Mouse (Mus musculus) cerebellum, postnatal 36 days (tissue): ENCODE data around the gene Kcnk15.
A peak's percentile ranks its signal among the peaks of the same experiment; 100 is the strongest.

Experiments used
- DNase-seq, 2 experiments: peaks; one replicate each; pipeline ENCODE4 v3.0.0; 2021 to 2022; ENCODE audit warnings: mixed read lengths in 2 of 2

Kcnk15 gene

DNA sequence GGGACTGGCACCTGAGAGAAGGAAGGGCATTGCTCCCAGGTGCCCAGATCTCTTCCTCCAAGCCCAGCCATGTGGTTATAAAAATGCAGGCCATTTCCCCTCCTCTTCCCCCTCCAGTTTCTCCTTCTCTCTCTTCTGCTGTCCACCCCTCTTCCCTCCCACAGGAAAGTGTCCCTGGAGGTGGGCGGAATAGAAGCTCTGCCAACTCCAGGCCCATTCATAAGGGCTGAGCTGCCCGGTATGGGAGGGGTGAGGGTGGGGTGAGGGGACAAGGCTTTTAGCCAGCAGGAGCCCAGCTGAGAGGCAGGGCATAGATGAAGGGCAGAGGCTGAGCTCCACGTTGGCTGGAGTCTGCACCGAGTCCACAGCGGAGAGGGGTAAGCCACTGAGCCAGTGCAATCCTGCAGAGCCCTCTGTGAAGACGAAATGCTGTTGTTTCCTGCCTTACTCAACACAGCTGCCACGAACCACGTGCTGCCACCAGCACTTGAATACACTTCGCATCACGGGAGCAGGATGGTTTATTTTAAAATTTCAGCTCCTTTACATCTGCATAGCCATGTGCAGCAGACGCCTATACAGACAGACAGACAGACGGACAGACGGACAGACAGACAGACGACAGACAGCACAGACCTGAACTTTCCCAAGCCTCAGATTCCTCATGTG is 23.5 kb downstream of the Kcnk15 start:
- DNase-seq = no peak

DNA sequence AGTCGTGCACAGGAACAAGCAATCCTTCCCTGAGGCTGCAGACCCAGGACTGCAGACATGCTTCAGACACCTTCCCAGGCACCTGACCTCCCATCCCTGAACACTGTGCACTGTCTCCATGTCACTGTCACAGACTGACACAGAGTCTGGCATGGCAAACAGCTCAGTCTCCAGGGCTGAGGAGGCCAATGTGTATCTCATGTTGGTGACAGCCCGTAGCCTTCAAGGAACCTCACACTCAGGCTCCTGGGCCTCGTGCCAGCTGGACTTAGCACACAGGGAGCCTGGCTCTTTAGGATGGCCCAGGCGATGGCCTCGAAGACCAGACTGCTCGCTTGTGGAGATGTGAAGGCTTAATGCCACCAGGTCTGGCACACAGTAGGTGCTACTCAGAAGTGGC is 27.4 kb downstream of the Kcnk15 start:
- DNase-seq = peak; percentile 80 to 83

DNA sequence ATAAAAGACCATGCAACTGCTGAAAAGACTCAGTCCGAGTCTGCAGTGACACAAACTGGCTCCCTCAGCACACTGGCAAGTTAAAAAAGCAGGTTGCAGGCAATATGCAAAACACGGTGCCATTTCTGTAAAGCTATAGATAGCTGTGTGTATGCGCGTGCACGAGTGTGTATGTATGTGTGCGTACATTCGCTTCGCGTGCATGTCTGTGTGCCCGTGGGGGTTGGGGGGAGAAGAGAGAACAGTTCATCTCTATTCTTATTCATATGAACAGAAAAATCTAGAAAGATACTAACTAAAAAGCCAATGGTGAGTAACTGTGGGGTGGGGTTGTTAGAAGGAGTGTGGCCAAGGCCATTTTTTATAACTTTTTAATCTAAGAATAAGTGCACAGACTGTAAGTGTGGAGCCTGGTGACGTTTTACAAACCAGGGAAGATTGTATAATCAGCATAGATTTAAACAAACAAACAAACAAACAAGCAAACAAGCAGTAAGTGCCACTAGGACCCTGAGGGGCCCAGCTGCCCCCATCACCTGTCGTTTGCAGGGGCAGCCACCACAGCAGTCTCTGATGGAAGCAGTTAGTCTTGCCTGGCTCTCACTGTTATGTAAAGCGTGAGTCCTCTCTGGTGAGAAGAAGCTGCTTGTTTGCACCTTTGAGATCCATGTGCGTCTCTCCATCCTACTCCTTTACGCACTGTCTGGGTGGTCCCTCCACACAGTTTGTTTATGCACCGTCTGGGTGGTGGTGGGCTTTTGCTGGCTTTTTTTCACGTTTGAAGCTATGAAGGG is 29.6 kb downstream of the Kcnk15 start:
- DNase-seq = no peak

DNA sequence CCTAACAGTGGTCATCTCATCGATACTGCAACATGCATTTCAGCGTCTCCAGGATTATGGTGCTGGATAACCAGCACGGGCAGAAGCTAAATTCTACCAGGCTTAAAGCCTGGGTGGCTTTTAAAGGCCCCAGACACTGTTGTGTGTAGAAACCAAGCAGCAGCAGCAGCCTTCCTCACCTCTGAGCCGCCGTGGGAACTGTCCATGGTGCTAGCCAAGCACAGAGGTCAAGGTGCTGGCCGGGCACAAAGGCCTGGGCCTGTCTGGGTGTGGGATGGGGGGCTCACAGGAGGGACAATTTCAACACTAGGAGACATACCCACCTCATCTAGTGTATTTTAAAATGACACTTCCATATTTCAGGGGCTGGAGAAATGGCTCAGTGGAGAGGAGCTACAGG is 36.0 kb downstream of the Kcnk15 start:
- no peak for DNase-seq

DNA sequence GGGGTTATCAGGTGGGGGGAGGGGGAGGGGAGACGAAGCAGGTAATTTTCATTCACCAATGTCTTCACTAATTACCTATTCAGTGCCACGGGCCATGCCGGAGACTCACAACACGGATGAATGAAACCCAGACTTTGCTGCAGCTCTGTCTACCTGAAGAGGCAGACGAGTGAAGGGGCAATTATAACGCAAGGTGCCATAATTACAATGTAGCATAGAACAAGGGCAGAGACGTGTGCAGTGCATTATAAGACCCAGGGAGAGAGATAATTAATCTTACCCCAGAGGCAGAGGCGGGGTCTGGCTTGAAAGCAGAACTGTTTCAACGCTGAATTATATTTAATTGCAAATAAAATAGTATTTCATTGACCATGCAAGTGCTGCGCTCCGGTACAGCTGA is 37.1 kb downstream of the Kcnk15 start:
- no peak for DNase-seq

DNA sequence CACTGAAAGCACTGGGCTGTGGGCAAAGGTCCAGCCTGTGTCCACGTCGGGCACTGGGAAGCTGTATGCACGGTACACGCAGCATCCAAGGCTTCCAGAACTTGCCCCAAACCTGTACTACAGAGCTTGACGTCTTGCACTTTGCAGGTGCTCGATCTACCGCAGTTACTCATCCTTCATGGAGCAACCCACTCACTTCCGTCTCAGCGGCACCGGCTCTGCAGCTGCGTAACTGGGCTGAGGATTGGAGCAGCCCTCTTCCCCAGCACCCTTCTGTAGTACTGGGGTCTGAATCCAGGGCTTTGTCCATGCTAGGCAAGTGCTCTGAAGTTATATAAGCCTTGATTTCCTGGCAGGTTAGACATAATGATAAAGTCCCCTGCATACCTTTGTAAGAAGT is 37.8 kb downstream of the Kcnk15 start:
- DNase-seq = no peak

DNA sequence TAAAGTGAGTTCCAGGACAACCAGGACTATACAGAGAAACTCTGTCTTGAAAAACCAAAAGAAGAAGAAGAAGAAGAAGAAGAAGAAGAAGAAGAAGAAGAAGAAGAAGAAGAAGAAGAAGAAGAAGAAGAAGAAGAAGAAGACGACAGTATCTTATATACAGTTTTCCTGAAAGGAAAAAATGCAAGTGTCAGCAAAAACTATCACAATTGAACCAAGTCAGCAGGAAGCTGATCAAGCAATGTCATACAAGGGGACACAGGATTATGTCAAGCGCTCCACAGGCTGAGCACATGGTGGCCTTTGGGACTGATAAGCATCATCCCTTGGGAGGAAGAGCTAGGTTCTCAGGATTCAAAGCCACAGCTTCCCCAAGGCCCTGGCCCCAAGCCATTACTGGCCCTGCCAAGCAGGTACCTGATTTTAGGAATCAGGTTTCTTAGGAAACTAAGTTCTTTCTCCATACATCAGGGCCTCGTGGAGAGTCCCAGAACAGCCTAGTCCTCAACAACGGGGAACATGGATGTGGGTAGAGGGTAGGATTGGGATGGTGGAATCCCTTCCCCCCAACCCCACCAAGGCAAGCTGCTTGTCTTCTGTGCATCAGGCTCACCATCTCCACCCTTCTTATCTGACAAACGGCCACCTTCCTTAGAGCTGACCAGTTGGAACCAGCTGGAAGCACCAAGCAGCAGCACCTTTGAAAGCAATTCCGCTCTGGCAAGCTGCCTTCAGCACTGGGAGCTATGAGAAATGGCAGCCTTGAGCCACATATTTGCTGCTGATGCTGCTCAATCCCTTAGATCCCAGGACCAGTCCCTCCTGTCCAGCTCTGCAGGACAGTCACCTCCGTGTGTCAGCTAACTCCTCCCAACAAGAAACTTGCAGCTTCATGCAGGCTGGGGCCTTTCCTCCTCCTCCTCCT is 40.3 kb downstream of the Kcnk15 start:
- peak; percentile 35 to 40 for DNase-seq

DNA sequence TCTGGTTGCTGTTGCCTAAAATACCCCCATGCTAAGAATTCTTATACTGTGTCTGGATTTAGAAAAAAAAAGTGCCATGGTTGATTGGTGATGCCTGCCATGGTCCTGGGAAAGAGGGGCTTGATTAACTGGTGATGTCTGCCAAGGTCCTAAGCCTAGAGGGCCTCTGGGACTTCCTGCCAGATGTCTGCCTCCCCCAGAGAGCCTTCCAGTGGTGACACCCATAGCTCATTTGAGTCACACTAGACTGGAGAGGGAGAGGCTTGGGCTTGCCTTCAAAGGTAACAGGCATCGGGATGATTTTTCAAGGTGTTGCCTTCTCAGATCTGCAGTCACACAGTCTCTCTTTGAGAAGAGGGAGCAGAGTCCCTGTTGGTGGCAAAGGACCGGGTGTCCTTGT is 41.7 kb downstream of the Kcnk15 start:
- DNase-seq = no peak

DNA sequence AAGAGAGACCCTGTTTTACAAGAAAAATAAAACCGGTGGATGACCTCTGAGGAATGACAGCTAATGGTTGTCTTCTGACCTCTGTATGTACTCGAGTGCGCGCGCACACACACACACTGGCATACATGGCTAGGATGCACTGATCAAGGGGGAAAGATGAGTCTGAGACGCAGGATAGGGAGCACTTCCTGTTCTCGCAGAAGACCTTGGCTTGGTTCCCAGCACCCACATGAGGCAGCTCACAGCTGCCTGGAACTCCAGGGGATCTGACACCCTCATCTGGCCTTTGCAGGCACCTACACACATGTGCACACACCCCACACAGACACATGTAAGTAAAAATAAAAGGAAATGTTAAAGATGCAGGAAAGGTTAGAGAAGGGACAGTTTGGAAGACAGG is 43.6 kb downstream of the Kcnk15 start:
- no peak for DNase-seq

DNA sequence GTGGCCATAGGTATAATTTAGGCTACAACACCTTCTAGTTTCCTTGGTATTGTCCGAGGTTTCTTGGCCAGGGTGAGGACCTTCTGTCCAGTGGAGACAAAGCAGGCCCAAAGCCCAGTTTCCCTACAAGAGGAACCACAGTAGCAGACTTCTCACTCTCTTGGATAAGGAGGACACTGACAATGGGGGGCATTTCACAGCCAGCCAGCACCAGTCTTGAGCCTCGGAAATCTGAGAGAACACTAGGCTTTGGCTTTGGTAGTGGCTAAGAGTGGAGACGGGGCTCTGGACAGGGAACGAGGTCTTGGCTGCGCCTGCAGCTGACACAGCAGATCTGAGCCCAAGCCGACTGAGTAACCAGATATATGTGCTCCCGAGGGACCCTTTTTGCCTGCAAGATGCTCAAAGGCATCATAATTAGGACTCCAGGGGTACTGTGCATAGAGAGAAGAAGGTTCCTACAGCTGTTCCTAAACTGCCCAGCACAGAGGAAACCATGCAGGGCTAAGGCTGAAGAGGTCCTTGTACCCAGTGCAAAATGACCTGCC is 44.6 kb downstream of the Kcnk15 start:
- peak; percentile 44 to 58 for DNase-seq

DNA sequence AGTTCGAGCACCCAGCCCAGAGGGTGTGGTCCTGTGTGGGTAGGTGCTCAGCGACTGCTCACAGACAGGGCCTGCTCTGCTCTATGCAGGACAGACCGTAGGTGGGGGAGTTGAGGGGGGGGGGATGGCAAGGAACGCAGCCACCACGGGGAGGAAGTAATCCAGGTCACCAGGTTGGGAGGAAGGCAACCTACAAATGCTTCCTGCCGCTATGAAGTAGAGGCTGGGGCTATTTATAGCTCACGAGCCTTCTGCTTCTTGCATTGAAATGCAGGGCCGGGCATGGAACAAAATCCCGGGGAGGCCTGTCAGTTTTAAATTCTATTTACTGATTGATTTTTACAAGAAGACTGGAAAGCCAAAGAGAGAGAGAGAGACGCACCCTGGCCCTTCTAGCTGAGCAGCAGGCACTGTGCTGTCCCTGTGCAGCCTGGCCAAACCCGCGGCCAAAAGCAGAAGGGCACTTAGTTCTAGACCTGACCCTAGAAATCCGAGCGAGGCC is 46.5 kb downstream of the Kcnk15 start:
- DNase-seq = peak; percentile 46 to 56

DNA sequence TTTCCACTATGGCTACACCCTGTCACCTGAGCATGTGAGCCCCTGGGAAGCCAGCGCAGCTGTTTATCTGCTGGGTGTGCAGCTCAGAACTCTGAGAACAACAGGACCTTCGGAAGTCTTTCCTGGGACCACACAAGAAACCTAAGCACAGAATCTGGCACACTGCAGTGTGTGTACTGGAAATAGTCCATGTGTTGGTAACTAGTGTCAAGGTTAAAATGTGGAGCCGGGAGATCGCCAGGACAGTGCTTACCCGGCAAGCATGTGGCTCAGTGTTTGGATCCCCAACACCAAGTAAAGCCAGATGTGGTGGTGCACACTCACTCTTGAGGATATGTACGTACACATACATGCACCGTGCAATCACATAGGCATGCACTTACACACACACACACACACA is 47.6 kb downstream of the Kcnk15 start:
- no peak for DNase-seq

DNA sequence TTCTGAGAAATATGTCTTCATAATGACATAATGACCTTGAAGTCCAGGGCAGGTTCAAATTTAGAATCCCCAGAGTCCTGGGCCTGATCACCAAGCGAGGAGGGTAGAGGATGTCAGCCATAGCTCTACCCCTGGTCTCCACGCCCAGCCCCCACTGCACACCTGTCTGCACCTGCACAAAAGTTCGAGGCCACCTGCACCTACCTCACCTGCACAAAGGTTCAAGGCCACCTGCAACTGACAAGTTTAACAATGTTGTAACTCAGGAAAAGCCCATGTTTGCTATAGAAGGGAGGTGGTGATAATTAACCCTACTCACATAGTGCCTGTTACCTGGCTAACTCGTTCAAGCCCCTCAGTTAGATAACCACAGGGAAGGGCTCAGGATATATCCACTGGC is 49.0 kb downstream of the Kcnk15 start:
- DNase-seq = no peak

DNA sequence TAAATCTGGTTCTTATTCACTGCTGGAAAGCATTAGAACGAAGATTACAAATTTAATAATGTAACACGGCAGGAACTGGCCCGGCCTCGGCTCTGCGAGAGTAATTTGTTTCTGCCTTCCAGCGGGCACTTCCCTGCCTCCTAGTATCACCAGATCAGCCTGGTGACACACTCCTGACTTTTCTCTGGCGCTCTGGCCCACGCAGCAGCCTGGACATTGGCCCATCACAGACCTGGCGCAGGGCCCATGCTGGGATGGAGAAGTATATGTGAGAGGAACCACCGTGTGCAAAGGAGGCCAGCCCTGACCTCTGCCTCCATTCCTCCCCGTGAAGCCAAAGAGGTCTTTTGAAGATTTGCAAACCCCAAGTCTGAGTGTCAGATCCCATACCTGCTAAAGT is 50.0 kb downstream of the Kcnk15 start:
- DNase-seq = peak; percentile 79

DNA sequence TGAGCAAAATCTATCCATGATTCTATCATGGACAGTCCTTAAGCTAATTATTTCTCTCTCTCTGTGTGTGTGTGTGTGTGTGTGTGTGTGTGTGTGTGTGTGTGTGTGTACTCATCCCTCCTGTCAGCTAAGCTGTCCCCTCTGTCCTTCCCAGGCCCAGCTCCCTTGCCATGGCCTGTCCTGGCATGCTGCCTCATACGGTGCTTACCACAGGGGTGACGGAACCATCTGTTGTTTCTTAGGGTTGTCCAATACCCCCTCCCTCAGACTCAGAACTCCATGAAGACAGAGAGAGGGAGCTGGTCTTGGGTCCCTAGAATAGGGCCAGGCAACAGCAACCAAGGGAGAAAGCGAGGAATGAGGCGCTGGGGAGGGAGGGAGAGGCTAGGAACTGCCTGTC is 50.9 kb downstream of the Kcnk15 start:
- DNase-seq = peak; percentile 67 to 74

DNA sequence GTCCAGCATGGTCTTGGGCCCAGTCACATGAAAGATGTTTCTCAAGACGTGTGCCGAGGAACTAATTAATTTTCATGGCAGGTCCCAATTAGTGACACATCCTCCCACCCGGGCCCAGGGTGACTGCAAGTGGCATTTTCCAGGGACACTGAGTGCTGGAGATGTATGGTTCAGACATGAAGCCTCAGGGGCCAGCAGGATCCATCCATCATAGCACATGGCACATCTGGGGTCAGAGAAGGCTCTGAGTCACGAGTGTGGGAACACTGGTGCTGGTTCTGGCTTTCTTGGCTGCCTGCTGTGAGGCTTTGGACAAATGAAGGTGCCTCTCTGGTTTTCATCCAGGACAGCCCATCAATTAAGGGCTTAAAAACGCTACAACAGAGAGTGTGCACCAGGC is 53.7 kb downstream of the Kcnk15 start:
- no peak for DNase-seq
